Mouse (Mus musculus) limb, embryonic 15.5 days (tissue): ENCODE results near the gene Cdyl. TPM values are rescaled to one million over a fixed set of nuclear protein-coding genes. Genes with fewer than 3 reads are reported as not detected.

Source experiments
- ATAC-seq: fragments of 200-750 bp; cut with Nextera tagmentation; 2 replicates; pipeline ENCODE4 v1.8.0; 2017; ENCODE audit warnings: low read depth, moderate TSS enrichment; ENCODE audit not compliant: insufficient number of reproducible peaks, low FRiP score, low TSS enrichment
- H3K27ac ChIP-seq: fragments of 300-500 bp; sonication (generic); 2 replicates; pipeline ENCODE4 v1.5.1; 2015; ENCODE audit warnings: moderate library complexity, mild to moderate bottlenecking, inconsistent platforms
- H3K27me3 ChIP-seq: fragments of 300-500 bp; sonication (generic); 2 replicates; pipeline ENCODE4 v1.6.1; 2015; ENCODE audit warnings: inconsistent platforms
- H3K36me3 ChIP-seq: fragments of 300-500 bp; sonication (generic); 2 replicates; pipeline ENCODE4 v1.6.1; 2015; ENCODE audit warnings: inconsistent platforms
- H3K4me1 ChIP-seq: fragments of 300-500 bp; sonication (generic); 2 replicates; pipeline ENCODE4 v1.6.1; 2015; ENCODE audit warnings: inconsistent platforms
- H3K4me2 ChIP-seq: fragments of 300-500 bp; sonication (generic); 2 replicates; pipeline ENCODE4 v1.6.1; 2015; ENCODE audit warnings: mild to moderate bottlenecking, inconsistent platforms
- H3K4me3 ChIP-seq: fragments of 300-500 bp; sonication (generic); 2 replicates; pipeline ENCODE4 v1.5.1; 2015; ENCODE audit warnings: mild to moderate bottlenecking, inconsistent platforms
- H3K9ac ChIP-seq: fragments of 300-500 bp; sonication (generic); 2 replicates; pipeline ENCODE4 v1.6.1; 2015; ENCODE audit warnings: inconsistent platforms
- H3K9me3 ChIP-seq: fragments of 300-500 bp; sonication (generic); 2 replicates; pipeline ENCODE4 v1.6.1; 2016; ENCODE audit warnings: inconsistent platforms
- WGBS: fragments of 180-500 bp; shearing (Covaris S2); methylation state at CpG from one replicate; pipeline ENCODE4 v1.1.7; 2015; 5-methylcytosine and 5-hydroxymethylcytosine counted together
- polyA plus RNA-seq: library from polyadenylated mRNA; unstranded; fragments of >200 nt; fragmentation: Nextera tagmentation; extraction: Ambion mirVana; gene quantifications from 2 replicates; pipeline ENCODE4 v1.2.1, GENCODE M21; 2015

The Cdyl gene
- polyA plus RNA-seq, 1 experiment from 2014 or later: 16.6 TPM

- no peak for ATAC-seq
- no peaks in the 10 kb centered on the region for H3K27me3 ChIP-seq
- H3K36me3 ChIP-seq: no peaks in the 10 kb centered on the region
- H3K4me2 ChIP-seq: no peak overlapping the region
- no peaks in the 10 kb centered on the region for H3K9me3 ChIP-seq
- no peaks in the 10 kb centered on the region for H3K4me1 ChIP-seq
- H3K27ac ChIP-seq: no peak overlapping the region
- no peak overlapping the region for H3K9ac ChIP-seq
- no peak overlapping the region for H3K4me3 ChIP-seq
- WGBS: 71% methylated on average over 4 of the region's 4 CpGs
Measured at GRCm38 (mm10) chr13:35652851-35653250, 6.8 kb upstream of the Cdyl start.

- 78% methylated on average over 2 of the region's 2 CpGs for WGBS
- no peaks in the 10 kb centered on the region for H3K4me1 ChIP-seq
- H3K27ac ChIP-seq: no peak overlapping the region
- no peak overlapping the region for H3K9ac ChIP-seq
- H3K36me3 ChIP-seq: no peaks in the 10 kb centered on the region
- H3K4me2 ChIP-seq: no peak overlapping the region
- H3K9me3 ChIP-seq: no peaks in the 10 kb centered on the region
- no peaks in the 10 kb centered on the region for H3K27me3 ChIP-seq
- H3K4me3 ChIP-seq: no peak overlapping the region
- no peak for ATAC-seq
Measured at GRCm38 (mm10) chr13:35656853-35657252, 2.8 kb upstream of the Cdyl start.

- H3K4me2 ChIP-seq: no peak overlapping the region
- H3K4me1 ChIP-seq: no peaks in the 10 kb centered on the region
- WGBS: 89% methylated on average over 3 of the region's 3 CpGs
- no peak for ATAC-seq
- H3K9me3 ChIP-seq: no peaks in the 10 kb centered on the region
- H3K9ac ChIP-seq: no peak overlapping the region
- H3K27ac ChIP-seq: no peak overlapping the region
- H3K36me3 ChIP-seq: no peaks in the 10 kb centered on the region
- H3K4me3 ChIP-seq: no peak overlapping the region
- H3K27me3 ChIP-seq: no peaks in the 10 kb centered on the region
Measured at GRCm38 (mm10) chr13:35665456-35665855, 5.8 kb downstream of the Cdyl start.

- no peaks in the 10 kb centered on the region for H3K36me3 ChIP-seq
- H3K4me2 ChIP-seq: no peak overlapping the region
- no peaks in the 10 kb centered on the region for H3K9me3 ChIP-seq
- WGBS: 52% methylated on average over 4 of the region's 4 CpGs
- H3K9ac ChIP-seq: no peak overlapping the region
- H3K27ac ChIP-seq: no peak overlapping the region
- no peaks in the 10 kb centered on the region for H3K27me3 ChIP-seq
- ATAC-seq: no peak
- H3K4me1 ChIP-seq: no peaks in the 10 kb centered on the region
- no peak overlapping the region for H3K4me3 ChIP-seq
Measured at GRCm38 (mm10) chr13:35669910-35670469, 10.4 kb downstream of the Cdyl start.

- Histone ChIP-seq H3K36me3 (no peaks in the 10 kb centered on the region), H3K27ac (no peak overlapping the region), H3K4me2 (no peak overlapping the region), H3K9ac (no peak overlapping the region), H3K9me3 (no peaks in the 10 kb centered on the region), H3K4me3 (no peak overlapping the region), H3K4me1 (peaks cover under 1% of the 10 kb centered on the region; the same call in 1 of the 2 replicates), H3K27me3 (no peaks in the 10 kb centered on the region)
- 77% methylated on average over 4 of the region's 4 CpGs for WGBS
- ATAC-seq: no peak
Measured at GRCm38 (mm10) chr13:35670875-35671274, 11.2 kb downstream of the Cdyl start.

GRCm38 (mm10) chr13:35676921-35677320, 17.3 kb downstream of the Cdyl start:
- WGBS: 91% methylated on average over 1 of the region's 1 CpGs
- ATAC-seq: no peak

GRCm38 (mm10) chr13:35677433-35678051, 17.9 kb downstream of the Cdyl start:
- Histone ChIP-seq H3K4me2 (no peak overlapping the region), H3K27me3 (no peaks in the 10 kb centered on the region), H3K36me3 (no peaks in the 10 kb centered on the region), H3K9ac (no peak overlapping the region), H3K4me3 (no peak overlapping the region), H3K9me3 (no peaks in the 10 kb centered on the region), H3K27ac (no peak overlapping the region), H3K4me1 (peaks cover 6% of the 10 kb centered on the region)
- no peak for ATAC-seq
- WGBS: 70% methylated on average over 7 of the region's 7 CpGs

More at GRCm38 (mm10) chr13:35676921-35677320, 17.3 kb downstream of the Cdyl start:
- Histone ChIP-seq H3K27me3 (no peaks in the 10 kb centered on the region), H3K36me3 (no peaks in the 10 kb centered on the region), H3K9me3 (no peaks in the 10 kb centered on the region), H3K4me3 (no peak overlapping the region), H3K27ac (no peak overlapping the region), H3K4me1 (peaks cover 6% of the 10 kb centered on the region), H3K9ac (no peak overlapping the region), H3K4me2 (no peak overlapping the region)

- no peak overlapping the region for H3K27ac ChIP-seq
- H3K27me3 ChIP-seq: no peaks in the 10 kb centered on the region
- H3K36me3 ChIP-seq: no peaks in the 10 kb centered on the region
- H3K4me1 ChIP-seq: peaks cover 6% of the 10 kb centered on the region
- no peak overlapping the region for H3K4me3 ChIP-seq
- ATAC-seq: no peak
- no peaks in the 10 kb centered on the region for H3K9me3 ChIP-seq
- WGBS: 80% methylated on average over 6 of the region's 6 CpGs
- H3K9ac ChIP-seq: no peak overlapping the region
- no peak overlapping the region for H3K4me2 ChIP-seq
Measured at GRCm38 (mm10) chr13:35678691-35679090, 19.1 kb downstream of the Cdyl start.

GRCm38 (mm10) chr13:35681361-35681760, 21.7 kb downstream of the Cdyl start:
- no peak overlapping the region for H3K27ac ChIP-seq
- no peak overlapping the region for H3K4me3 ChIP-seq
- no peaks in the 10 kb centered on the region for H3K27me3 ChIP-seq
- H3K9ac ChIP-seq: no peak overlapping the region
- H3K9me3 ChIP-seq: no peaks in the 10 kb centered on the region
- 86% methylated on average over 3 of the region's 3 CpGs for WGBS
- no peaks in the 10 kb centered on the region for H3K36me3 ChIP-seq
- peaks cover 1% of the 10 kb centered on the region for H3K4me1 ChIP-seq
- no peak for ATAC-seq
- H3K4me2 ChIP-seq: no peak overlapping the region

GRCm38 (mm10) chr13:35686273-35686672, 26.6 kb downstream of the Cdyl start:
- no peak overlapping the region for H3K4me3 ChIP-seq
- no peaks in the 10 kb centered on the region for H3K27me3 ChIP-seq
- H3K27ac ChIP-seq: no peak overlapping the region
- no peaks in the 10 kb centered on the region for H3K36me3 ChIP-seq
- no peak for ATAC-seq
- H3K4me2 ChIP-seq: no peak overlapping the region
- 77% methylated on average over 8 of the region's 8 CpGs for WGBS
- H3K9ac ChIP-seq: no peak overlapping the region
- H3K9me3 ChIP-seq: no peaks in the 10 kb centered on the region
- no peaks in the 10 kb centered on the region for H3K4me1 ChIP-seq

GRCm38 (mm10) chr13:35689560-35689959, 29.9 kb downstream of the Cdyl start:
- H3K27ac ChIP-seq: no peak overlapping the region
- no peaks in the 10 kb centered on the region for H3K27me3 ChIP-seq
- H3K9me3 ChIP-seq: no peaks in the 10 kb centered on the region
- H3K4me1 ChIP-seq: no peaks in the 10 kb centered on the region
- H3K4me3 ChIP-seq: no peak overlapping the region
- no peaks in the 10 kb centered on the region for H3K36me3 ChIP-seq
- no peak overlapping the region for H3K4me2 ChIP-seq
- WGBS: 83% methylated on average over 3 of the region's 3 CpGs
- ATAC-seq: no peak
- H3K9ac ChIP-seq: no peak overlapping the region

GRCm38 (mm10) chr13:35717658-35718057, 58.0 kb downstream of the Cdyl start:
- no peak overlapping the region for H3K27ac ChIP-seq
- H3K4me3 ChIP-seq: no peak overlapping the region
- ATAC-seq: no peak
- H3K9ac ChIP-seq: no peak overlapping the region
- 87% methylated on average over 4 of the region's 4 CpGs for WGBS
- H3K4me2 ChIP-seq: no peak overlapping the region
- no peaks in the 10 kb centered on the region for H3K27me3 ChIP-seq
- H3K36me3 ChIP-seq: no peaks in the 10 kb centered on the region
- no peaks in the 10 kb centered on the region for H3K4me1 ChIP-seq
- H3K9me3 ChIP-seq: no peaks in the 10 kb centered on the region

GRCm38 (mm10) chr13:35719581-35719980, 59.9 kb downstream of the Cdyl start:
- Histone ChIP-seq H3K4me3 (no peak overlapping the region), H3K9me3 (no peaks in the 10 kb centered on the region), H3K36me3 (no peaks in the 10 kb centered on the region), H3K9ac (no peak overlapping the region), H3K27me3 (no peaks in the 10 kb centered on the region), H3K4me1 (no peaks in the 10 kb centered on the region), H3K4me2 (no peak overlapping the region), H3K27ac (no peak overlapping the region)
- no peak for ATAC-seq
- WGBS: 77% methylated on average over 6 of the region's 6 CpGs
